Mouse (Mus musculus): ENCODE measurements around the gene Gm3402. TPM values are rescaled to one million over a fixed set of nuclear protein-coding genes. Genes with fewer than 3 reads are reported as not detected.
"Not testable (repeated sequence)": the region's sequence is repeated elsewhere in the genome, so short reads cannot be mapped to it uniquely, and the experiment has no call there.

Gene Gm3402
- total and polyA plus RNA-seq, 3 experiments: not detected

GRCm38 (mm10) chr5:146471821-146472220 is 42.1 kb upstream of the Gm3402 start:
- no peak overlapping the region for H3K27ac ChIP-seq (ENCODE audit: control insufficient read depth, low read depth, low read length)
- H3K9ac ChIP-seq (ENCODE audit: control insufficient read depth, low read depth, low read length, poor library complexity, severe bottlenecking): no peak overlapping the region
- H3K4me1 ChIP-seq (ENCODE audit: control insufficient read depth in 1 of 2, insufficient read depth in 2 of 2, low read length in 2 of 2): no peaks in the 10 kb centered on the region
- H3K9me3 ChIP-seq (replicated peaks; ENCODE audit: insufficient read depth, low read length): no peaks in the 10 kb centered on the region
- no peaks in the 10 kb centered on the region for H3K36me3 ChIP-seq (ENCODE audit: control insufficient read depth in 1 of 2, insufficient read depth in 2 of 2, low read length in 2 of 2)
- H3K27me3 ChIP-seq (ENCODE audit: control insufficient read depth in 1 of 2, insufficient read depth in 2 of 2, low read length in 2 of 2): no peaks in the 10 kb centered on the region
- H3K4me3 ChIP-seq (ENCODE audit: control insufficient read depth in 1 of 2, insufficient read depth in 1 of 2, low read depth in 2 of 2, low read length in 2 of 2): no peak overlapping the region
- DNase-seq (ENCODE audit: low read depth, low spot score): no peak
- no peaks in the 10 kb centered on the region for H3K79me2 ChIP-seq (ENCODE audit: control insufficient read depth, insufficient read depth, low read length, poor library complexity)
- TF ChIP-seq MEF2A (IDR thresholded peaks at IDR 0.05; ENCODE audit: extremely low read depth, insufficient replicate concordance, low read depth, low read length, poor library complexity, severe bottlenecking) (no peak), CTCF (IDR thresholded peaks at IDR 0.05 in 2 of 3, conservative IDR thresholded peaks at IDR 0.05 in 1 of 3; ENCODE audit: control insufficient read depth in 1 of 3, insufficient read depth in 1 of 3, low read depth in 2 of 3, low read length in 3 of 3, poor library complexity in 1 of 3, severe bottlenecking in 1 of 3) (no peak), KAT2A (conservative IDR thresholded peaks at IDR 0.05; ENCODE audit: low read depth, low read length) (no peak), NELFE (IDR thresholded peaks at IDR 0.05; ENCODE audit: low read depth, low read length) (no peak), ZC3H11A (IDR thresholded peaks at IDR 0.05; ENCODE audit: low read depth, low read length) (no peak)

GRCm38 (mm10) chr5:146479564-146479963 is 34.4 kb upstream of the Gm3402 start:
- not testable (repeated sequence) for H3K4me3 ChIP-seq (ENCODE audit: control insufficient read depth in 1 of 2, insufficient read depth in 1 of 2, low read depth in 2 of 2, low read length in 2 of 2); H3K9me3 ChIP-seq (replicated peaks; ENCODE audit: insufficient read depth, low read length); H3K4me1 ChIP-seq (ENCODE audit: control insufficient read depth in 1 of 2, insufficient read depth in 2 of 2, low read length in 2 of 2); H3K9ac ChIP-seq (ENCODE audit: control insufficient read depth, low read depth, low read length, poor library complexity, severe bottlenecking); H3K27ac ChIP-seq (ENCODE audit: control insufficient read depth, low read depth, low read length); H3K36me3 ChIP-seq (ENCODE audit: control insufficient read depth in 1 of 2, insufficient read depth in 2 of 2, low read length in 2 of 2); H3K79me2 ChIP-seq (ENCODE audit: control insufficient read depth, insufficient read depth, low read length, poor library complexity); H3K27me3 ChIP-seq (ENCODE audit: control insufficient read depth in 1 of 2, insufficient read depth in 2 of 2, low read length in 2 of 2)
- peak; percentile 31 for DNase-seq (ENCODE audit: low read depth, low spot score)
- peak; percentile 64 for TF ChIP-seq SMC3 (IDR thresholded peaks at IDR 0.05; ENCODE audit: low read depth, low read length)
- TF ChIP-seq ZC3H11A (IDR thresholded peaks at IDR 0.05; ENCODE audit: low read depth, low read length): peak; percentile 23; the same call in 1 of the 2 replicates
- peak; percentile 28 to 59 (median 51); a peak in 5 of 6 replicates for TF ChIP-seq CTCF (IDR thresholded peaks at IDR 0.05 in 2 of 3, conservative IDR thresholded peaks at IDR 0.05 in 1 of 3; ENCODE audit: control insufficient read depth in 1 of 3, insufficient read depth in 1 of 3, low read depth in 2 of 3, low read length in 3 of 3, poor library complexity in 1 of 3, severe bottlenecking in 1 of 3)
- TF ChIP-seq RAD21 (IDR thresholded peaks at IDR 0.05; ENCODE audit: low read depth, low read length): peak; percentile 49

- not testable (repeated sequence) for H3K27me3 ChIP-seq (ENCODE audit: control insufficient read depth in 1 of 2, insufficient read depth in 2 of 2, low read length in 2 of 2); H3K9me3 ChIP-seq (replicated peaks; ENCODE audit: insufficient read depth, low read length); H3K9ac ChIP-seq (ENCODE audit: control insufficient read depth, low read depth, low read length, poor library complexity, severe bottlenecking); H3K4me3 ChIP-seq (ENCODE audit: control insufficient read depth in 1 of 2, insufficient read depth in 1 of 2, low read depth in 2 of 2, low read length in 2 of 2); H3K79me2 ChIP-seq (ENCODE audit: control insufficient read depth, insufficient read depth, low read length, poor library complexity); H3K27ac ChIP-seq (ENCODE audit: control insufficient read depth, low read depth, low read length); H3K36me3 ChIP-seq (ENCODE audit: control insufficient read depth in 1 of 2, insufficient read depth in 2 of 2, low read length in 2 of 2); H3K4me1 ChIP-seq (ENCODE audit: control insufficient read depth in 1 of 2, insufficient read depth in 2 of 2, low read length in 2 of 2); DNase-seq (ENCODE audit: low read depth, low spot score)
Measured at GRCm38 (mm10) chr5:146481665-146482064, 32.3 kb upstream of the Gm3402 start, which contains the start of gene Gm6408. TSS of gene Gm6408 (plus strand) at chr5:146481965.

GRCm38 (mm10) chr5:146488959-146489358 is 25.0 kb upstream of the Gm3402 start:
- H3K36me3 ChIP-seq (ENCODE audit: control insufficient read depth in 1 of 2, insufficient read depth in 2 of 2, low read length in 2 of 2); H3K27me3 ChIP-seq (ENCODE audit: control insufficient read depth in 1 of 2, insufficient read depth in 2 of 2, low read length in 2 of 2); H3K79me2 ChIP-seq (ENCODE audit: control insufficient read depth, insufficient read depth, low read length, poor library complexity); H3K9ac ChIP-seq (ENCODE audit: control insufficient read depth, low read depth, low read length, poor library complexity, severe bottlenecking); H3K4me1 ChIP-seq (ENCODE audit: control insufficient read depth in 1 of 2, insufficient read depth in 2 of 2, low read length in 2 of 2); H3K27ac ChIP-seq (ENCODE audit: control insufficient read depth, low read depth, low read length); H3K9me3 ChIP-seq (replicated peaks; ENCODE audit: insufficient read depth, low read length); H3K4me3 ChIP-seq (ENCODE audit: control insufficient read depth in 1 of 2, insufficient read depth in 1 of 2, low read depth in 2 of 2, low read length in 2 of 2): not testable (repeated sequence)
- DNase-seq (ENCODE audit: low read depth, low spot score): peak; percentile 24
- TF ChIP-seq SMC3 (IDR thresholded peaks at IDR 0.05; ENCODE audit: low read depth, low read length) (0 out of 2 replicates have a peak, but pooled peaks have one; percentile 6), CTCF (IDR thresholded peaks at IDR 0.05 in 2 of 3, conservative IDR thresholded peaks at IDR 0.05 in 1 of 3; ENCODE audit: control insufficient read depth in 1 of 3, insufficient read depth in 1 of 3, low read depth in 2 of 3, low read length in 3 of 3, poor library complexity in 1 of 3, severe bottlenecking in 1 of 3) (peak; percentile 15 to 19 (median 18); a peak in 4 of 6 replicates)

GRCm38 (mm10) chr5:146491063-146491462 is 22.9 kb upstream of the Gm3402 start, which contains the start of gene Gm6370:
TSS of gene Gm6370 (plus strand) at chr5:146491363.
- not testable (repeated sequence) for H3K9ac ChIP-seq (ENCODE audit: control insufficient read depth, low read depth, low read length, poor library complexity, severe bottlenecking); H3K9me3 ChIP-seq (replicated peaks; ENCODE audit: insufficient read depth, low read length); H3K27me3 ChIP-seq (ENCODE audit: control insufficient read depth in 1 of 2, insufficient read depth in 2 of 2, low read length in 2 of 2); H3K4me3 ChIP-seq (ENCODE audit: control insufficient read depth in 1 of 2, insufficient read depth in 1 of 2, low read depth in 2 of 2, low read length in 2 of 2); DNase-seq (ENCODE audit: low read depth, low spot score); H3K27ac ChIP-seq (ENCODE audit: control insufficient read depth, low read depth, low read length); H3K4me1 ChIP-seq (ENCODE audit: control insufficient read depth in 1 of 2, insufficient read depth in 2 of 2, low read length in 2 of 2); H3K79me2 ChIP-seq (ENCODE audit: control insufficient read depth, insufficient read depth, low read length, poor library complexity); H3K36me3 ChIP-seq (ENCODE audit: control insufficient read depth in 1 of 2, insufficient read depth in 2 of 2, low read length in 2 of 2)

GRCm38 (mm10) chr5:146502099-146502498 is 11.8 kb upstream of the Gm3402 start, which contains the start of gene 4930449I24Rik:
TSS of gene 4930449I24Rik (plus strand) at chr5:146502399.
- H3K9ac ChIP-seq (ENCODE audit: control insufficient read depth, low read depth, low read length, poor library complexity, severe bottlenecking); H3K27me3 ChIP-seq (ENCODE audit: control insufficient read depth in 1 of 2, insufficient read depth in 2 of 2, low read length in 2 of 2); H3K4me3 ChIP-seq (ENCODE audit: control insufficient read depth in 1 of 2, insufficient read depth in 1 of 2, low read depth in 2 of 2, low read length in 2 of 2); H3K9me3 ChIP-seq (replicated peaks; ENCODE audit: insufficient read depth, low read length); DNase-seq (ENCODE audit: low read depth, low spot score); H3K27ac ChIP-seq (ENCODE audit: control insufficient read depth, low read depth, low read length); H3K36me3 ChIP-seq (ENCODE audit: control insufficient read depth in 1 of 2, insufficient read depth in 2 of 2, low read length in 2 of 2); H3K79me2 ChIP-seq (ENCODE audit: control insufficient read depth, insufficient read depth, low read length, poor library complexity); H3K4me1 ChIP-seq (ENCODE audit: control insufficient read depth in 1 of 2, insufficient read depth in 2 of 2, low read length in 2 of 2): not testable (repeated sequence)
